Mouse (Mus musculus): Measurements from ENCODE around the gene Zbtb37. TPM values are rescaled to one million over a fixed set of nuclear protein-coding genes. Genes with fewer than 3 reads are reported as not detected.

Zbtb37 gene
- polyA plus RNA-seq, 1 experiment from 2014 or later = 4.8 TPM

- Histone ChIP-seq H3K27me3 (replicated peaks; ENCODE audit: control insufficient read depth, insufficient read depth, low read length) (no peaks in the 10 kb centered on the region), H3K36me3 (ENCODE audit: control insufficient read depth, insufficient read depth, low read length) (no peaks in the 10 kb centered on the region), H3K4me2 (no peak overlapping the region), H3K4me1 (replicated peaks; ENCODE audit: control insufficient read depth, insufficient read depth, low read length) (no peaks in the 10 kb centered on the region), H3K27ac (ENCODE audit: low read depth, low read length) (no peak overlapping the region), H3K4me3 (ENCODE audit: low read depth, low read length) (no peak overlapping the region), H3K9ac (ENCODE audit: low read depth, low read length) (no peak overlapping the region), H3K9me3 (ENCODE audit: control insufficient read depth, low read length) (no peaks in the 10 kb centered on the region)
- no peak for DNase-seq (ENCODE audit: low spot score)
- ATAC-seq (replicated peaks; ENCODE audit: low FRiP score) = no peak
- WGBS = 47% methylated on average over 5 of the region's 5 CpGs
Measured at GRCm38 (mm10) chr1:160980021-160980420, 54.6 kb downstream of the Zbtb37 start.

GRCm38 (mm10) chr1:160978071-160978735, 56.4 kb downstream of the Zbtb37 start, which contains the start of gene Serpinc1:
Serpinc1 (plus strand) TSS chr1:160978585.
- Histone ChIP-seq H3K27ac (ENCODE audit: low read depth, low read length) (no peak within 1 kb of the TSS), H3K4me3 (ENCODE audit: low read depth, low read length) (no peak within 1 kb of the TSS), H3K9me3 (ENCODE audit: control insufficient read depth, low read length) (no peaks in the 10 kb centered on the region), H3K9ac (ENCODE audit: low read depth, low read length) (no peak within 1 kb of the TSS), H3K27me3 (replicated peaks; ENCODE audit: control insufficient read depth, insufficient read depth, low read length) (no peaks in the 10 kb centered on the region), H3K4me1 (replicated peaks; ENCODE audit: control insufficient read depth, insufficient read depth, low read length) (no peaks in the 10 kb centered on the region), H3K4me2 (no peak within 1 kb of the TSS), H3K36me3 (ENCODE audit: control insufficient read depth, insufficient read depth, low read length) (no peaks in the 10 kb centered on the region)
- DNase-seq (ENCODE audit: low spot score) = no peak
- 83% methylated on average over 4 of the region's 4 CpGs for WGBS
- ATAC-seq (replicated peaks; ENCODE audit: low FRiP score) = no peak

- Histone ChIP-seq H3K27ac (ENCODE audit: low read depth, low read length) (no peak overlapping the region), H3K27me3 (replicated peaks; ENCODE audit: control insufficient read depth, insufficient read depth, low read length) (no peaks in the 10 kb centered on the region), H3K4me1 (replicated peaks; ENCODE audit: control insufficient read depth, insufficient read depth, low read length) (no peaks in the 10 kb centered on the region), H3K9ac (ENCODE audit: low read depth, low read length) (no peak overlapping the region), H3K4me3 (ENCODE audit: low read depth, low read length) (no peak overlapping the region), H3K36me3 (ENCODE audit: control insufficient read depth, insufficient read depth, low read length) (peaks cover 16% of the 10 kb centered on the region), H3K9me3 (ENCODE audit: control insufficient read depth, low read length) (no peaks in the 10 kb centered on the region), H3K4me2 (no peak overlapping the region)
- ATAC-seq (replicated peaks; ENCODE audit: low FRiP score) (no peak), DNase-seq (ENCODE audit: low spot score) (no peak)
- WGBS = 90% methylated on average over 5 of the region's 5 CpGs
Measured at GRCm38 (mm10) chr1:160968643-160969042, 66.0 kb downstream of the Zbtb37 start.

- H3K9ac ChIP-seq (ENCODE audit: low read depth, low read length) = no peak overlapping the region
- peaks cover 22% of the 10 kb centered on the region for H3K36me3 ChIP-seq (ENCODE audit: control insufficient read depth, insufficient read depth, low read length)
- H3K27me3 ChIP-seq (replicated peaks; ENCODE audit: control insufficient read depth, insufficient read depth, low read length) = no peaks in the 10 kb centered on the region
- no peaks in the 10 kb centered on the region for H3K4me1 ChIP-seq (replicated peaks; ENCODE audit: control insufficient read depth, insufficient read depth, low read length)
- ATAC-seq (replicated peaks; ENCODE audit: low FRiP score) (no peak), DNase-seq (ENCODE audit: low spot score) (no peak)
- H3K27ac ChIP-seq (ENCODE audit: low read depth, low read length) = no peak overlapping the region
- H3K9me3 ChIP-seq (ENCODE audit: control insufficient read depth, low read length) = no peaks in the 10 kb centered on the region
- 89% methylated on average over 1 of the region's 1 CpGs for WGBS
- no peak overlapping the region for H3K4me2 ChIP-seq
- H3K4me3 ChIP-seq (ENCODE audit: low read depth, low read length) = no peak overlapping the region
Measured at GRCm38 (mm10) chr1:160967268-160967667, 67.4 kb downstream of the Zbtb37 start.

GRCm38 (mm10) chr1:160963199-160963598, 71.5 kb downstream of the Zbtb37 start:
- 87% methylated on average over 7 of the region's 7 CpGs for WGBS
- Histone ChIP-seq H3K9ac (ENCODE audit: low read depth, low read length) (no peak overlapping the region), H3K27me3 (replicated peaks; ENCODE audit: control insufficient read depth, insufficient read depth, low read length) (no peaks in the 10 kb centered on the region), H3K36me3 (ENCODE audit: control insufficient read depth, insufficient read depth, low read length) (peaks cover 21% of the 10 kb centered on the region), H3K4me1 (replicated peaks; ENCODE audit: control insufficient read depth, insufficient read depth, low read length) (no peaks in the 10 kb centered on the region), H3K27ac (ENCODE audit: low read depth, low read length) (no peak overlapping the region), H3K4me2 (no peak overlapping the region), H3K9me3 (ENCODE audit: control insufficient read depth, low read length) (no peaks in the 10 kb centered on the region), H3K4me3 (ENCODE audit: low read depth, low read length) (no peak overlapping the region)
- ATAC-seq (replicated peaks; ENCODE audit: low FRiP score) (no peak), DNase-seq (ENCODE audit: low spot score) (no peak)

Other genes with a start within 250 kb of the Zbtb37 start
- gene Rabgap1l, start 241.6 kb downstream of the Zbtb37 start, polyA plus RNA-seq (2014; fragmentation: Nextera tagmentation; extraction: Ambion mirVana) = 63.5 and 69.3 TPM in 2 replicates
- gene Rc3h1, start 128.4 kb downstream of the Zbtb37 start, polyA plus RNA-seq (2014; fragmentation: Nextera tagmentation; extraction: Ambion mirVana) = 5.6 and 5.9 TPM in 2 replicates
- 209 and 215 TPM in 2 replicates for gene Serpinc1, start 56.3 kb downstream of the Zbtb37 start, polyA plus RNA-seq (2014; fragmentation: Nextera tagmentation; extraction: Ambion mirVana)
- 68.3 and 84.3 TPM in 2 replicates for gene Dars2, start 35.8 kb upstream of the Zbtb37 start, polyA plus RNA-seq (2014; fragmentation: Nextera tagmentation; extraction: Ambion mirVana)
- 34.7 and 39.0 TPM in 2 replicates for gene Cenpl, start 35.9 kb upstream of the Zbtb37 start, polyA plus RNA-seq (2014; fragmentation: Nextera tagmentation; extraction: Ambion mirVana)
- 14.6 and 16.0 TPM in 2 replicates for gene Klhl20, start 96.7 kb upstream of the Zbtb37 start, polyA plus RNA-seq (2014; fragmentation: Nextera tagmentation; extraction: Ambion mirVana)
- gene Ankrd45, start 107.8 kb upstream of the Zbtb37 start, polyA plus RNA-seq (2014; fragmentation: Nextera tagmentation; extraction: Ambion mirVana) = 0.53 and 0.74 TPM in 2 replicates
- not detected in 2 replicates for gene Tex50, start 124.5 kb upstream of the Zbtb37 start, polyA plus RNA-seq (2014; fragmentation: Nextera tagmentation; extraction: Ambion mirVana)
- gene Prdx6, start 216.4 kb upstream of the Zbtb37 start, polyA plus RNA-seq (2014; fragmentation: Nextera tagmentation; extraction: Ambion mirVana) = 744 and 826 TPM in 2 replicates

Data from liver, embryonic 11.5 days (tissue).